Mouse (Mus musculus) heart, adult 2 months (tissue): Measurements from ENCODE around the gene Dnajc22.

Source experiments
- CTCF ChIP-seq: fragments of 200-600 bp; IDR thresholded peaks from 2 replicates; pipeline ENCODE4 v1.8.1; 2022; ENCODE audit warnings: antibody characterized with exemption, mild to moderate bottlenecking, moderate library complexity
- EP300 ChIP-seq: fragments of 200-500 bp; IDR thresholded peaks from 2 replicates; pipeline ENCODE4 v1.6.1; 2011; ENCODE audit warnings: low read depth, low read length, control low read depth; ENCODE audit not compliant: insufficient read depth
- POLR2A ChIP-seq: fragments of 200-500 bp; IDR thresholded peaks from 2 replicates; pipeline ENCODE4 v1.6.1; 2011; ENCODE audit warnings: mild to moderate bottlenecking, low read depth, low read length, control low read depth; ENCODE audit not compliant: insufficient read depth

DNA sequence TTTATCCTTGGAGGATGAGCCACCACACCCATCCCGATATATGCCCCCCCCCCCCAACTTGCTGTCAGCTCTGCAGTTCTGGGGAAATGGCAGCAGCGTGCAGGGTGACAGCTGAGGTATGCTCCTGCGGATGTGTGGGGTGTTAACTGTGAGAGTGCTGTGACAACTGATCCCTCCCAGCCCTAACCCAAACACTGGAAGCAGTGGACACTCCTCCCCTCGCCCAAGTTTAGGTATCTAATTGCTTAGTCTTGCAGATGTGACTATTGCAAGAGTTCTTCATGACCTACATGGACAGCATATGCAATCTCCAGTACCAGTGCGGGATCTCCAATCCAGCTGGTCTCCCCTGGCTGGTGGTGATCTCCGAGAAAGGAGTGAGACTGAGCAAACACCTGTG, 2.4 kb downstream of the Dnajc22 start:
- TF ChIP-seq POLR2A (no peak), CTCF (no peak), EP300 (no peak)
